Mouse (Mus musculus) intestine, postnatal 0 days (tissue): Measurements from ENCODE around the gene Rreb1. TPM values are rescaled to one million over a fixed set of nuclear protein-coding genes. Genes with fewer than 3 reads are reported as not detected.
A peak's percentile ranks its signal among the peaks of the same experiment; 100 is the strongest.

Source experiments
- ATAC-seq: fragments of 200-750 bp; cut with Nextera tagmentation; 2 replicates; pipeline ENCODE4 v1.8.0; 2017; ENCODE audit warnings: mild to moderate bottlenecking, moderate TSS enrichment, moderate library complexity
- H3K27ac ChIP-seq: fragments of 300-500 bp; sonication (generic); 2 replicates; pipeline ENCODE4 v1.5.1; 2014; ENCODE audit warnings: mild to moderate bottlenecking, low read depth, low read length, moderate library complexity
- H3K27me3 ChIP-seq: fragments of 300-500 bp; sonication (generic); replicated peaks from 2 replicates; pipeline ENCODE4 v1.6.1; 2014; ENCODE audit warnings: low read length, mixed read lengths; ENCODE audit not compliant: control insufficient read depth, insufficient read depth
- H3K36me3 ChIP-seq: fragments of 300-500 bp; sonication (generic); 2 replicates; pipeline ENCODE4 v1.6.1; 2014; ENCODE audit warnings: mild to moderate bottlenecking, moderate library complexity; ENCODE audit not compliant: control insufficient read depth, insufficient read depth
- H3K4me1 ChIP-seq: fragments of 300-500 bp; sonication (generic); replicated peaks from 2 replicates; pipeline ENCODE4 v1.6.1; 2014; ENCODE audit warnings: antibody characterized with exemption, low read length, mixed read lengths; ENCODE audit not compliant: control insufficient read depth, insufficient read depth
- H3K4me2 ChIP-seq: fragments of 300-500 bp; sonication (generic); replicated peaks from 2 replicates; pipeline ENCODE4 v1.6.1; 2014; ENCODE audit warnings: low read depth, mild to moderate bottlenecking, moderate library complexity
- H3K4me3 ChIP-seq: fragments of 300-500 bp; sonication (generic); 2 replicates; pipeline ENCODE4 v1.5.1; 2014; ENCODE audit warnings: low read depth, low read length
- H3K9ac ChIP-seq: fragments of 300-500 bp; sonication (generic); 2 replicates; pipeline ENCODE4 v1.6.1; 2014; ENCODE audit warnings: mild to moderate bottlenecking, low read depth, low read length
- H3K9me3 ChIP-seq: fragments of 300-500 bp; sonication (generic); 2 replicates; pipeline ENCODE4 v1.6.1; 2016; ENCODE audit warnings: mixed run types; ENCODE audit not compliant: control insufficient read depth
- CTCF ChIP-seq: sonication (generic); IDR thresholded peaks from 2 replicates; pipeline ENCODE4 v1.5.1; 2016; ENCODE audit warnings: low read depth, mild to moderate bottlenecking, control low read depth, antibody characterized with exemption, moderate library complexity
- WGBS: fragments of 180-500 bp; shearing (Covaris S2); extraction: QIAGEN DNeasy Blood & Tissue Kit; methylation state at CpG from one replicate; pipeline ENCODE4 v1.1.7; 2014; 5-methylcytosine and 5-hydroxymethylcytosine counted together
- polyA plus RNA-seq: library from polyadenylated mRNA; unstranded; fragments of >200 nt; fragmentation: Nextera tagmentation; extraction: Ambion mirVana; gene quantifications from 2 replicates; pipeline ENCODE4 v1.2.1, GENCODE M21; 2015

Rreb1 gene
- polyA plus RNA-seq, 1 experiment from 2014 or later = 10.6 TPM

DNA sequence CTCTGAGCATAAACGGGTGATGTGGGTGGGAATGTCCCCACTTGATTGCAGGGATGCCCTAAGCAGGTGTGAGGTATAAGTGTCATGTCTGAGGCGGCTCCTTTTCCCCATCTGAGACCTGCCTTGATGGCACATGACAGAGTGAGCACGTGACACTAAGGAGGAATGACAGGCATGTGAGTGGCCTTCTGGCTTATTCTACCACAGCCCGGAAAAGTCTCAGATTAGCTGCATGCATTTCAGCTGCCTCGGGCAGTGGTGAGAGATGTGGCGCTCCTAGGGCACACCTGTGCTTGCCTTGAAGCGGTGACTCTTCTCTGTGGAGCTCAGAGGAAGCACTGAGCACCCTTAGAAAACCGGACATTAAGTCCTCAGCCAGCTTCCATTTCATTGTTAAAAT lies 167.2 kb downstream of the Rreb1 start:
- peaks cover 46% of the 10 kb centered on the region for H3K36me3 ChIP-seq
- TF ChIP-seq CTCF = no peak
- H3K4me2 ChIP-seq = no peak overlapping the region
- H3K27me3 ChIP-seq = no peaks in the 10 kb centered on the region
- peaks cover 2% of the 10 kb centered on the region; the same call in 1 of the 2 replicates for H3K4me1 ChIP-seq
- no peak overlapping the region for H3K9ac ChIP-seq
- 83% methylated on average over 8 of the region's 8 CpGs for WGBS
- ATAC-seq = no peak
- no peaks in the 10 kb centered on the region for H3K9me3 ChIP-seq
- H3K4me3 ChIP-seq = no peak overlapping the region
- H3K27ac ChIP-seq = no peak overlapping the region

GRCm38 (mm10) chr13:37946734-37947133 lies 168.5 kb downstream of the Rreb1 start:
- H3K9me3 ChIP-seq = no peaks in the 10 kb centered on the region
- 0 out of 2 replicates have a peak overlapping the region, but pooled peaks have one; percentile 6 for H3K4me2 ChIP-seq
- H3K4me1 ChIP-seq = peaks cover 2% of the 10 kb centered on the region; the same call in 1 of the 2 replicates
- H3K27me3 ChIP-seq = no peaks in the 10 kb centered on the region
- 23% methylated on average over 6 of the region's 6 CpGs for WGBS
- no peak overlapping the region for H3K4me3 ChIP-seq
- H3K36me3 ChIP-seq = peaks cover 48% of the 10 kb centered on the region
- H3K9ac ChIP-seq = no peak overlapping the region
- ATAC-seq = peak; percentile 70
- peak overlapping the region; percentile 62 for H3K27ac ChIP-seq
- peak; percentile 95 for TF ChIP-seq CTCF

DNA sequence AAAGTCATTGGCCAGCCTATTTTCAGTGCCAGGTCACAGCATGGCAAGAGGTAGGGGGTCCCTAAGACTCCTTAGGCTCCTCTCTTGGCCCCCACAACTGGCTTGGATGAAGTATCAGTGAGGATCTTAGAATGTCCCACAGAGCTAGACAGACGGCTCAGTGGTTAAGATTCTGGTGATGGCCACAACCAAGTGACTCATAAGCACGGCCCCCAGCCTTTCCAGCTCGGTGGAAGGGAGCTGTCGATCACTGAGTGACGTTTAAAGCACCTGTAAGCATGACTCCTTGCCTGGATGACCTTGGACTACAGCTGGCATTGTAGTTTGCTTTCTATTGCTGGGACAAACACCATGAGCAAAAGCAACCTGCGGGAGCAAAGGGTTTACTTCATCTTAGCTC lies 174.8 kb downstream of the Rreb1 start:
- H3K27ac ChIP-seq = no peak overlapping the region
- no peak for TF ChIP-seq CTCF
- H3K9me3 ChIP-seq = no peaks in the 10 kb centered on the region
- no peak overlapping the region for H3K9ac ChIP-seq
- H3K27me3 ChIP-seq = no peaks in the 10 kb centered on the region
- peaks cover 44% of the 10 kb centered on the region for H3K36me3 ChIP-seq
- ATAC-seq = no peak
- 76% methylated on average over 6 of the region's 6 CpGs for WGBS
- H3K4me2 ChIP-seq = no peak overlapping the region
- H3K4me1 ChIP-seq = no peaks in the 10 kb centered on the region
- H3K4me3 ChIP-seq = no peak overlapping the region

DNA sequence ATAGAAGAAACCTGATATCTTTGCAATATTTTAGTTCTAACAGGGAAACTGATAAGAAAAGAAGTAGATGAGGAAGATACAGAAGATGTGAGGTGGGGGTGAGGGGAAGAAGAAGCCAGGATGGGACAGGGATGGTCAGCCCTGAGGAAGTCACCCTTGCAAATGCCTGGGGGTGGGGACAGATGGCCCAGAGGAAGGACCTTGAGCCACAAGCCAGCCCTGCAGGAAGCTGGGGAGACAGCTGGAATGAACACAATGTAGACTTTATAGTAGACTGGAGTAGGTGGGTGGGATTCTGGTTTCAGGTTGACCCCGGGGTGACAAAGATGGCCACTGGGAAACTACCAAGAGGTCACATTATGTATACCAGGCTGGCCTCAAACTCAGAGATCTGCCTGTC lies 176.1 kb downstream of the Rreb1 start:
- Histone ChIP-seq H3K27me3 (no peaks in the 10 kb centered on the region), H3K9ac (no peak overlapping the region)

DNA sequence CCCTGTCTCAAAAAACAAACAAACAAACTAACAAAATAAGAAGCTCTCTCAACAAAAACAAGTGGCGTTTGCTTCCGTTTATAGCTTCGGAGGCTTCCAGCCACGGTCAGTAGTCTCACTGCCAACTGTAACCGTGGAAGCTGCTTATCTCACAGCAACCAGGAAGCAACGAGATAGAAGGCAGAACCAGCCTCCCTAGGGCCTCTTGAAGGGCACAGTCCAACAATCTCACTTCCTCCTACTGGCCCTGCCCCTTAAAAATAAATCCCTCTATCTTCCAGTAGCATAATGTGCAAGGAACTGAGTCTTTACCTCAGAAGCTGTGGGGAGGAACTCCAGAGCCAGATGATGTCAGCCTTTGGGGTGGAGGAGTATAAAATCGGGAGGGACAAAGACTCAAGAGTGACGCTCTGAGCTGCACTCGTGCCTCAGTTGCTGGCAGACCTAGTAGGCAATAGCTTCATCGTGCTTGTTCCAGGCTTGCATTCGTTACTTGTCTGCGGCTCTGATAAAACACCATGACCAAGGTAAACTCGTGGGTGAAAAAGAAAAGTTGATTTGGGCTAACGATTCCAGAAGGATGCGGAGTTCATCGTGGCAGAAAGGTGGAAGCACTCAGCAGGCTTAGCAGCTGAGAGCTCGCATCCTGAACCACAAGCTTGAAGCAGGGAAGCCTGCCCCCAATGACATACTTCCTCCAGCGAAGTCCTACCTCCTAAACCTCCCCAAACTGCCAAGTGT lies 180.5 kb downstream of the Rreb1 start:
- Histone ChIP-seq H3K4me2 (0 out of 2 replicates have a peak overlapping the region, but pooled peaks have one; percentile 9), H3K27ac (peak overlapping the region; percentile 82), H3K9ac (no peak overlapping the region), H3K36me3 (no peaks in the 10 kb centered on the region), H3K4me3 (no peak overlapping the region), H3K9me3 (no peaks in the 10 kb centered on the region), H3K4me1 (no peaks in the 10 kb centered on the region), H3K27me3 (no peaks in the 10 kb centered on the region)
- TF ChIP-seq CTCF = no peak; the same call in 1 of the 2 replicates
- ATAC-seq = peak; percentile 83
- WGBS = 71% methylated on average over 18 of the region's 18 CpGs

More for the DNA sequence above, 176.1 kb downstream of the Rreb1 start:
- Histone ChIP-seq H3K27ac (no peak overlapping the region), H3K4me3 (no peak overlapping the region), H3K9me3 (no peaks in the 10 kb centered on the region), H3K4me2 (no peak overlapping the region), H3K36me3 (peaks cover 30% of the 10 kb centered on the region), H3K4me1 (no peaks in the 10 kb centered on the region)
- 82% methylated on average over 1 of the region's 1 CpGs for WGBS
- ATAC-seq = no peak
- no peak for TF ChIP-seq CTCF

DNA sequence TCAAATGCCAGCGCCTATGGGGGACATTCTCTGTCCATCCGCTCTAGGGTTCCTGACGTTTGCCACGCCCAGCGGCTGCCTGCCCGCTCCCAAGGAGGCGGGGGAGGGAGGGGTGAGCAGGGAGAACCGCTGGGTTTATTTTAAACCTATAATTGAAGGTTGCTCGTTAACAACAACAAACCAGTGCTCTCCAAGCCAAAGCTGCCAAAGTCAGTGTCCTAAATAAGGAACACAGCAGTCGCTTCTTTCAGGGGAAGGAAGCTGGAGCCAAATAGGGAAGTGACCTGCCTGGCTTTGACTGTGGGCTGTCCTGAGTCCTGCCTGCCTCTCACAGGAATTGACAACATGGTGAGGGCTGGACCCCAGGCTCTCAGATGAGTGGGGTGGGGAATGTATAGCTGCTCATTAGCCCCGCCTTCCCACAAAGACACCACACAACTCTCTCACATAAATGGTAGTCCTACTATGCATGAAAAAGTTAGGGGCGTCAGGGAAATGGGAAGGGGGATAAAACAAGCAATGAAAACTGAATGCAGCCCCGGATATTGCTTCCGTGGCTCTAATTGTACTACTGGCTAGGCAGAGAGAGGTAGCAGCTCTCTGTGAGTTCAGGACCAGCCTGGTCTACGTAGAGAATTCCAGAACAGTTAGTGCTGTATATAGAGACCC lies 181.2 kb downstream of the Rreb1 start:
- Histone ChIP-seq H3K9me3 (no peaks in the 10 kb centered on the region), H3K4me3 (no peak overlapping the region), H3K9ac (no peak overlapping the region), H3K4me2 (no peak overlapping the region), H3K36me3 (no peaks in the 10 kb centered on the region), H3K27me3 (no peaks in the 10 kb centered on the region), H3K27ac (peak overlapping the region; percentile 15), H3K4me1 (no peaks in the 10 kb centered on the region)
- TF ChIP-seq CTCF = no peak
- no peak for ATAC-seq
- 71% methylated on average over 15 of the region's 15 CpGs for WGBS
